Mouse (Mus musculus): ENCODE data around the gene Thap3. TPM values are rescaled to one million over a fixed set of nuclear protein-coding genes. Genes with fewer than 3 reads are reported as not detected.
"Not testable (repeated sequence)": the region's sequence is repeated elsewhere in the genome, so short reads cannot be mapped to it uniquely, and the experiment has no call there.

Gene Thap3
- polyA plus RNA-seq (2014; fragmentation: Nextera tagmentation; extraction: Ambion mirVana): 20.0 and 20.4 TPM in 2 replicates

GRCm38 (mm10) chr4:151988342-151989109 is at the start of gene Thap3:
Gene Thap3, minus strand, starts transcription at chr4:151988997.
- no peaks in the 10 kb centered on the region for H3K9me3 ChIP-seq (ENCODE audit: control insufficient read depth, low read length)
- peak; percentile 84 for DNase-seq (ENCODE audit: low spot score)
- WGBS: under 1% methylated on average over 47 of the region's 54 CpGs
- peaks cover 6% of the 10 kb centered on the region for H3K4me1 ChIP-seq (replicated peaks; ENCODE audit: control insufficient read depth, insufficient read depth, low read length)
- peaks cover 9% of the 10 kb centered on the region; the same call in 1 of the 2 replicates for H3K36me3 ChIP-seq (ENCODE audit: control insufficient read depth, insufficient read depth, low read length)
- peak within 1 kb of the TSS; percentile 73 for H3K4me2 ChIP-seq (replicated peaks; ENCODE audit: low read depth, low read length)
- H3K9ac ChIP-seq (ENCODE audit: low read depth, low read length): peak within 1 kb of the TSS; percentile 80
- no peaks in the 10 kb centered on the region for H3K27me3 ChIP-seq (ENCODE audit: control insufficient read depth, insufficient read depth, low read length)
- peak within 1 kb of the TSS; percentile 61 for H3K4me3 ChIP-seq (ENCODE audit: low read depth, low read length)
- H3K27ac ChIP-seq (ENCODE audit: low read depth, low read length): peak within 1 kb of the TSS; percentile 52
- ATAC-seq (ENCODE audit: low FRiP score): peak; percentile 83

DNA sequence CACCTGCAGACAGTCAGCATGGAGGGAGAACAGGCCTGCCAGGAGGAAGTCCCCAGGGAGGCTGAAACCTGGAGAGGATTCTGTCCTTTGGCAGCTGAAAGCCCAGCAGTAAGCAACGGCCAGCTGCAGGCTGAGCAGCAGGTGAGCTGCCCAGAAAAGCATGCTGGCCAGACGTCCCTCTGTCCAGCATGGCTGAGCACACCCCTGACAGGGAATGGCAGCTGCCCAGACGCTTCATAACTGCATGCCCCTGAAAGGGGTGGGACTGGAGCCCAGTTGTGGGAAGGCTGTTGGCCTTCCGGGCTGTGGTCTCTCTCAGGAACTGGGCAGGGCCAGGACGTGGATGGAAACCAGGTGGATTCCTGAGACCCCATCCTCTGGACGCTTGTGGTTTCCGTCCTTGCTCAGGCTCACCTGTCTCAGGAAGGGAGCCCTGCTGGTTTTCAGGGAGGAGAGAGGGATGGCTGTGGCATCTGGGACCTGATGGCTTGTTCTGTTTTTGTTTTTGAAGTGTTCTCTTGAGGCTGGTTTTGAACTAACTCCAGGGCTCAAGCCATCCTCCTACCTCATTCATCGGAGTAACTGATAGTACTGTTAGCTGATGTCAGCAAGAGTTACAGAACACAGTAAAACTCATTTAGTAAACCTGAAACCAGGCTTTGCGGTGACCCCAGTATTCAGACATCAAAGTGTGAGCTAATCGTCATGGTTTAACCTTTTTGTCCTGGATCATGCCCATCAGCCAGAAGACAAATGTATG is 49.6 kb upstream of the Thap3 start, which contains the start of gene Tas1r1:
Tas1r1 (minus strand) TSS at position 344 of the 760 bp plus-strand sequence.
- H3K4me3 ChIP-seq (ENCODE audit: low read depth, low read length): peak within 1 kb of the TSS; percentile 99
- H3K36me3 ChIP-seq (ENCODE audit: control insufficient read depth, insufficient read depth, low read length): no peaks in the 10 kb centered on the region; the same call in none of the 2 replicates
- DNase-seq (ENCODE audit: low spot score) (no peak), ATAC-seq (ENCODE audit: low FRiP score) (no peak)
- H3K4me2 ChIP-seq (replicated peaks; ENCODE audit: low read depth, low read length): peak within 1 kb of the TSS; percentile 69
- peaks cover 2% of the 10 kb centered on the region; the same call in 1 of the 2 replicates for H3K4me1 ChIP-seq (replicated peaks; ENCODE audit: control insufficient read depth, insufficient read depth, low read length)
- H3K9ac ChIP-seq (ENCODE audit: low read depth, low read length): peak within 1 kb of the TSS; percentile 82
- no peaks in the 10 kb centered on the region for H3K27me3 ChIP-seq (ENCODE audit: control insufficient read depth, insufficient read depth, low read length)
- WGBS: 48% methylated on average over 10 of the region's 10 CpGs
- H3K9me3 ChIP-seq (ENCODE audit: control insufficient read depth, low read length): no peaks in the 10 kb centered on the region
- peak within 1 kb of the TSS; percentile 30; the same call in 1 of the 2 replicates for H3K27ac ChIP-seq (ENCODE audit: low read depth, low read length)

DNA sequence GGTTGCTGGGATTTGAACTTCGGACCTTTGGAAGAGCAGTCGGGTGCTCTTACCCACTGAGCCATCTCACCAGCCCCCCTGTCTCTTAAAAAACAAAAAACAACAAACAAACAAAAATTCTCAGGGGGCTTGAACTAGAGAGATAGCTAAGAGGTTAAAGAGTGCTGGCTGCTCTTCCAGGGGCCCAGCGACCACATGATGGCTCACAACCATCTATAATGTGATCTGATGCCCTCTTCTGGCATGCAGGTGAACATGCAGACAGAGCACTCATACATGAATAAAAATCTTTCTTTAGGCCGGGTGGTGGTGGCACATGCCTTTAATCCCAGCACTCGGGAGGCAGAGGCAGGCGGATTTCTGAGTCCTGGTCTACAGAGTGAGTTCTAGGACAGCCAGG is 47.7 kb upstream of the Thap3 start:
- H3K9me3 ChIP-seq (ENCODE audit: control insufficient read depth, low read length); DNase-seq (ENCODE audit: low spot score); H3K9ac ChIP-seq (ENCODE audit: low read depth, low read length); H3K27me3 ChIP-seq (ENCODE audit: control insufficient read depth, insufficient read depth, low read length); H3K36me3 ChIP-seq (ENCODE audit: control insufficient read depth, insufficient read depth, low read length); ATAC-seq (ENCODE audit: low FRiP score); H3K4me2 ChIP-seq (replicated peaks; ENCODE audit: low read depth, low read length); H3K27ac ChIP-seq (ENCODE audit: low read depth, low read length); H3K4me3 ChIP-seq (ENCODE audit: low read depth, low read length); H3K4me1 ChIP-seq (replicated peaks; ENCODE audit: control insufficient read depth, insufficient read depth, low read length): not testable (repeated sequence)
- WGBS: 86% methylated on average over 6 of the region's 6 CpGs

DNA sequence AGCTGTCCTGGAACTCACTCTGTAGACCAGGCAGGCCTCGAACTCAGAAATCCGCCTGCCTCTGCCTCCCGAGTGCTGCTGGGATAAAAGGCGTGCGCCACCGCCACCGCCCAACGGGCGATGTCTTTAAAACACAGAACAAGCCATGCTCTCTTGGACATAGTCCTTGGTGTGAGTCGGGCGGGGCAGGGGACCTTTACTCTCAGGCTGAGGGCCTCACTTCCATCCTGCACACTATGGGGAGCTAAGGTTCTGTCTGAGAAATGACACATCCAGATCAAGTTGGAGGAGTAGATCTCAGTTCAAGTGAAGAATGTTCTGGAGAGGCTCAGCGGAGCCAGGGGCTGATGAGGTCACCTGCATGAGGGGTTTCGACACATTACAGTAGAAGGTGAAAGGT is 44.1 kb upstream of the Thap3 start:
- no peak for ATAC-seq (ENCODE audit: low FRiP score)
- Histone ChIP-seq H3K4me1 (replicated peaks; ENCODE audit: control insufficient read depth, insufficient read depth, low read length) (peaks cover 9% of the 10 kb centered on the region), H3K9ac (ENCODE audit: low read depth, low read length) (no peak overlapping the region), H3K27ac (ENCODE audit: low read depth, low read length) (no peak overlapping the region), H3K4me3 (ENCODE audit: low read depth, low read length) (no peak overlapping the region), H3K36me3 (ENCODE audit: control insufficient read depth, insufficient read depth, low read length) (no peaks in the 10 kb centered on the region), H3K9me3 (ENCODE audit: control insufficient read depth, low read length) (no peaks in the 10 kb centered on the region), H3K4me2 (replicated peaks; ENCODE audit: low read depth, low read length) (no peak overlapping the region), H3K27me3 (ENCODE audit: control insufficient read depth, insufficient read depth, low read length) (no peaks in the 10 kb centered on the region; the same call in 1 of the 2 replicates)
- DNase-seq (ENCODE audit: low spot score): no peak
- 90% methylated on average over 13 of the region's 13 CpGs for WGBS

GRCm38 (mm10) chr4:152029997-152030396 is 41.2 kb upstream of the Thap3 start:
- H3K36me3 ChIP-seq (ENCODE audit: control insufficient read depth, insufficient read depth, low read length): no peaks in the 10 kb centered on the region
- no peak overlapping the region for H3K4me2 ChIP-seq (replicated peaks; ENCODE audit: low read depth, low read length)
- DNase-seq (ENCODE audit: low spot score): no peak
- no peaks in the 10 kb centered on the region for H3K9me3 ChIP-seq (ENCODE audit: control insufficient read depth, low read length)
- WGBS: 67% methylated on average over 4 of the region's 4 CpGs
- no peak overlapping the region for H3K9ac ChIP-seq (ENCODE audit: low read depth, low read length)
- no peak overlapping the region for H3K4me3 ChIP-seq (ENCODE audit: low read depth, low read length)
- H3K4me1 ChIP-seq (replicated peaks; ENCODE audit: control insufficient read depth, insufficient read depth, low read length): peaks cover 24% of the 10 kb centered on the region
- H3K27ac ChIP-seq (ENCODE audit: low read depth, low read length): no peak overlapping the region
- no peaks in the 10 kb centered on the region; the same call in 1 of the 2 replicates for H3K27me3 ChIP-seq (ENCODE audit: control insufficient read depth, insufficient read depth, low read length)
- ATAC-seq (ENCODE audit: low FRiP score): no peak

- no peak overlapping the region for H3K4me2 ChIP-seq (replicated peaks; ENCODE audit: low read depth, low read length)
- DNase-seq (ENCODE audit: low spot score) (no peak), ATAC-seq (ENCODE audit: low FRiP score) (no peak)
- H3K9me3 ChIP-seq (ENCODE audit: control insufficient read depth, low read length): no peaks in the 10 kb centered on the region
- 47% methylated on average over 5 of the region's 5 CpGs for WGBS
- H3K4me3 ChIP-seq (ENCODE audit: low read depth, low read length): no peak overlapping the region
- peaks cover 24% of the 10 kb centered on the region for H3K4me1 ChIP-seq (replicated peaks; ENCODE audit: control insufficient read depth, insufficient read depth, low read length)
- no peaks in the 10 kb centered on the region for H3K36me3 ChIP-seq (ENCODE audit: control insufficient read depth, insufficient read depth, low read length)
- H3K27me3 ChIP-seq (ENCODE audit: control insufficient read depth, insufficient read depth, low read length): no peaks in the 10 kb centered on the region; the same call in 1 of the 2 replicates
- no peak overlapping the region for H3K27ac ChIP-seq (ENCODE audit: low read depth, low read length)
- no peak overlapping the region for H3K9ac ChIP-seq (ENCODE audit: low read depth, low read length)
Measured at GRCm38 (mm10) chr4:152029087-152029486, 40.3 kb upstream of the Thap3 start.

DNA sequence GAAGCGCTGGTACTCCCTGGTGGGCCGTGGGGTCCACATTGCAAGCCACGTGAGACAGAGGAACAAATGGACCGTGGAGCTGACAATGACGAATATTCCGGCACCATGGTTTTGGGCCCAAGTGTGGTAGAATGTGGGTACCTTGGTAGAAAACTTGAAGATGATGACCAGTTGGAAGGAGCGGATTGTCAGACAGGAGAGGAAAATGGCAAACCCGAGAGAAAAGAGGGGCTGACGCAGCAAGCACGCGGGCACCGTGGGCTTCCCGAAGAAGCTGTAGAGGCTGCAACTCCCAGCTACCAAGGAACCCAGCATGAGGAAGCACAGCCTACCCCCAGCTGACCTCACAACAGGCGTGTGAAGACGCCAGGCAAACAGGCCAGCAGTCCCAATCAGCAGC is 39.7 kb upstream of the Thap3 start:
- ATAC-seq (ENCODE audit: low FRiP score) (no peak), DNase-seq (ENCODE audit: low spot score) (no peak)
- WGBS: 61% methylated on average over 15 of the region's 15 CpGs
- Histone ChIP-seq H3K9me3 (ENCODE audit: control insufficient read depth, low read length) (no peaks in the 10 kb centered on the region), H3K27me3 (ENCODE audit: control insufficient read depth, insufficient read depth, low read length) (no peaks in the 10 kb centered on the region; the same call in 1 of the 2 replicates), H3K4me2 (replicated peaks; ENCODE audit: low read depth, low read length) (peak overlapping the region; percentile 95), H3K36me3 (ENCODE audit: control insufficient read depth, insufficient read depth, low read length) (no peaks in the 10 kb centered on the region), H3K9ac (ENCODE audit: low read depth, low read length) (no peak overlapping the region; the same call in none of the 2 replicates), H3K4me3 (ENCODE audit: low read depth, low read length) (peak overlapping the region; percentile 70; the same call in 1 of the 2 replicates), H3K27ac (ENCODE audit: low read depth, low read length) (no peak overlapping the region), H3K4me1 (replicated peaks; ENCODE audit: control insufficient read depth, insufficient read depth, low read length) (peaks cover 24% of the 10 kb centered on the region)

- Histone ChIP-seq H3K4me2 (replicated peaks; ENCODE audit: low read depth, low read length) (peak within 1 kb of the TSS; percentile 95), H3K27ac (ENCODE audit: low read depth, low read length) (no peak within 1 kb of the TSS), H3K9me3 (ENCODE audit: control insufficient read depth, low read length) (no peaks in the 10 kb centered on the region), H3K27me3 (ENCODE audit: control insufficient read depth, insufficient read depth, low read length) (no peaks in the 10 kb centered on the region; the same call in 1 of the 2 replicates), H3K4me3 (ENCODE audit: low read depth, low read length) (peak within 1 kb of the TSS; percentile 70), H3K36me3 (ENCODE audit: control insufficient read depth, insufficient read depth, low read length) (no peaks in the 10 kb centered on the region), H3K9ac (ENCODE audit: low read depth, low read length) (peak within 1 kb of the TSS; percentile 59), H3K4me1 (replicated peaks; ENCODE audit: control insufficient read depth, insufficient read depth, low read length) (peaks cover 24% of the 10 kb centered on the region)
- under 1% methylated on average over 35 of the region's 35 CpGs for WGBS
- DNase-seq (ENCODE audit: low spot score) (peak; percentile 97), ATAC-seq (ENCODE audit: low FRiP score) (peak; percentile 97)
Measured at GRCm38 (mm10) chr4:152027524-152027923, 38.7 kb upstream of the Thap3 start, which contains the start of gene Zbtb48. Gene Zbtb48, minus strand, starts transcription at chr4:152027671.
